Mouse (Mus musculus) midbrain, embryonic 16.5 days (tissue): ENCODE measurements around the gene BC049352. TPM values are rescaled to one million over a fixed set of nuclear protein-coding genes. Genes with fewer than 3 reads are reported as not detected.

Experiments
- ATAC-seq: fragments of 200-750 bp; cut with Nextera tagmentation; 2 replicates; pipeline ENCODE4 v1.8.0; 2017; ENCODE audit warnings: moderate TSS enrichment
- H3K27ac ChIP-seq: fragments of 300-500 bp; sonication (generic); 2 replicates; pipeline ENCODE4 v1.5.1; 2014; ENCODE audit warnings: mild to moderate bottlenecking, low read length, mixed read lengths
- H3K27me3 ChIP-seq: fragments of 300-500 bp; sonication (generic); 2 replicates; pipeline ENCODE4 v1.6.1; 2014; ENCODE audit warnings: low read depth, low read length, mixed read lengths; ENCODE audit not compliant: control insufficient read depth, insufficient read depth
- H3K36me3 ChIP-seq: fragments of 300-500 bp; sonication (generic); 2 replicates; pipeline ENCODE4 v1.6.1; 2014; ENCODE audit warnings: mild to moderate bottlenecking, low read length, moderate library complexity, mixed read lengths; ENCODE audit not compliant: control insufficient read depth, insufficient read depth
- H3K4me1 ChIP-seq: fragments of 300-500 bp; sonication (generic); 2 replicates; pipeline ENCODE4 v1.6.1; 2014; ENCODE audit warnings: mild to moderate bottlenecking, low read length, mixed read lengths; ENCODE audit not compliant: control insufficient read depth, insufficient read depth
- H3K4me2 ChIP-seq: fragments of 300-500 bp; sonication (generic); 2 replicates; pipeline ENCODE4 v1.6.1; 2014; ENCODE audit warnings: mild to moderate bottlenecking, low read length, mixed read lengths
- H3K4me3 ChIP-seq: fragments of 300-500 bp; sonication (generic); 2 replicates; pipeline ENCODE4 v1.5.1; 2014; ENCODE audit warnings: low read depth, mild to moderate bottlenecking, low read length, moderate library complexity, mixed read lengths
- H3K9ac ChIP-seq: fragments of 300-500 bp; sonication (generic); 2 replicates; pipeline ENCODE4 v1.6.1; 2014; ENCODE audit warnings: low read depth, low read length, mixed read lengths
- H3K9me3 ChIP-seq: fragments of 300-500 bp; sonication (generic); replicated peaks from 2 replicates; pipeline ENCODE4 v1.6.1; 2014; ENCODE audit warnings: mild to moderate bottlenecking, low read length, mixed read lengths; ENCODE audit not compliant: control insufficient read depth, poor library complexity, severe bottlenecking
- WGBS: fragments of 180-500 bp; shearing (Covaris S2); extraction: QIAGEN DNeasy Blood & Tissue Kit; methylation state at CpG from one replicate; pipeline ENCODE4 v1.1.7; 2014; 5-methylcytosine and 5-hydroxymethylcytosine counted together
- polyA plus RNA-seq: library from polyadenylated mRNA; unstranded; fragments of >200 nt; fragmentation: Nextera tagmentation; extraction: Ambion mirVana; gene quantifications from 2 replicates; pipeline ENCODE4 v1.2.1, GENCODE M21; 2015

Gene BC049352
- 0.12 and 0.18 TPM in 2 replicates for polyA plus RNA-seq

GRCm38 (mm10) chr9:45181770-45182169, at the start of gene BC049352:
Gene BC049352 (plus strand): TSS chr9:45182007.
- no peak within 1 kb of the TSS for H3K27ac ChIP-seq
- WGBS: 37% methylated on average over 2 of the region's 2 CpGs
- no peaks in the 10 kb centered on the region for H3K36me3 ChIP-seq
- H3K9ac ChIP-seq: no peak within 1 kb of the TSS
- no peak within 1 kb of the TSS for H3K4me3 ChIP-seq
- no peak within 1 kb of the TSS for H3K4me2 ChIP-seq
- no peaks in the 10 kb centered on the region for H3K27me3 ChIP-seq
- H3K4me1 ChIP-seq: no peaks in the 10 kb centered on the region; the same call in 1 of the 2 replicates
- H3K9me3 ChIP-seq: no peaks in the 10 kb centered on the region
- ATAC-seq: no peak

DNA sequence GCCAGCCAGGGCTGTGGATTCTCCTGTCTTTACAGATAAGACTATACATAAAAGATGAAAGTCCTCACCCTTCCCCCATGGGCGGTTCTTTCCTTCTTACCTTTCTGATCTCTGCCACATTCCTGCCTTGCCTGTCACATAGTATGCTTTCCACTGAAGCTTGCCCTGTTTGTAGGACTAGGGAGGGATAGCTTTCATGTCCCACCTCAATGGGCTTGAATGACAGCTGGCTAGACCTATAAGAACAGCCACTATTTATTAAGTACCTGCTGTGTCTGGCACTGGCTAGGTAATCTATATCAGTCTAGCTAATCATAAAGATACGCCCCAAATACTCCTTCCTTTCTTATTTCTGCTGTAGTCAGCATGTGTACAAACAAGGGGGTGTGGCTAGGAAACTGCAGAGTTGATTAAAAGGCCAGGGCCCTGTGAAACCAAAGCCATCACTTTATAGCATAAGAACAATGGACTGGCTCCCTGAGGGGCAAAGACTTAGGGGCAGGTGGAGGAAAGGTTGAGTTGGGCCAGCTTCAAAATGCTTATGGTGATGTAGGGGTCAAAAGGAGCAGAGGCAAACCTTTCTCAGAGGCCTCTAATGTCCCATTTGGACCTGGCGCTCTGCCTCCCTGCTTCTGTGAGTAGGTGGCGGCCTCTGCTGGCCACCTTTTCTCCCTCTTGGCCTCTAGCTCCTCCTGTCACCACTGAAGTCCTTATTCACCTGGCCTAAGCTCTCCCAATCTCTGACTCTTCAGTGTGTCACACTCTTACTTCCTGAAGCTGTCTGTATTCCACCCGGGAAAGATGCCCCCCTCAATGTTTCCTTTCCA, 48.1 kb upstream of the BC049352 start:
- ATAC-seq: no peak
- no peak overlapping the region for H3K9ac ChIP-seq
- no peaks in the 10 kb centered on the region for H3K36me3 ChIP-seq
- 36% methylated on average over 5 of the region's 5 CpGs for WGBS
- H3K9me3 ChIP-seq: no peaks in the 10 kb centered on the region
- no peak overlapping the region for H3K4me2 ChIP-seq
- H3K27ac ChIP-seq: no peak overlapping the region
- H3K27me3 ChIP-seq: peaks cover 39% of the 10 kb centered on the region
- H3K4me1 ChIP-seq: peaks cover 10% of the 10 kb centered on the region
- no peak overlapping the region for H3K4me3 ChIP-seq

DNA sequence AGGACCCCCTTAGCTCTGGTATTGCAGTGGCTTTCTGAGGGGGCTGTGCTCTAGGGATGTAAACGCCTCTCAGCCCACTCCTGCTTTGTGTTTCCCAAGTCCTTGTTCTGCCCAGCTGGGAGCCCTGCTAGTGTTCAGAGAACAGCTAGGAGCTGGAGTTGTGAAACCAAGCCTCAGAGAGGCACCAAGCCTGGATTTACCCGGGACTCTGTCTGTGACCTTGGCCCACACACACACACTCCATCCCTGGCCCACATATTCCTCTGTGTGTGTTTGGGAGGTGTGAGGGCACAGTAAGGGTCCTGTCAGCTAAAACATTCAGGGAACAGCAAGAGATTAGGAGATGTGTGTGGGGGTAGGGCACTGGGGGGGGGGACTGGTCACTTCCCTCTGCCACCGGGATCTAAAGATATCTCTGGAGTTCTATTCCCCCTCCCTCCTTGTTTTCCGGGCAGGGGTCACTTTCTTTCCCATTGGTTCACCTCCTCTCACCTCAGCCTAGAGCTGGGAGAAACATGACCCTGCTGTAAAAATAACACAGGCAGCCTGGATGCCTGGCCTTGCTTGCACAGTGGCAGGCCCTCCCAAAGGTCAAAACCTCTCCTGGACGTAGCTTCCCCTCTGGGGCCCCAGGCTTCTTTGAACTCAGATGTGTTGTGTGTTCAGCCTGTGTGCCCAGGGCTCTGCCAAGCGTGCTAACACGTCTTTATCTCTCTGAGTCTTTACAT, 45.2 kb upstream of the BC049352 start:
- ATAC-seq: no peak
- whole genome bisulfite sequencing: 8% methylated on average over 7 of the region's 7 CpGs
- H3K27ac ChIP-seq: no peak overlapping the region
- no peak overlapping the region for H3K9ac ChIP-seq
- no peaks in the 10 kb centered on the region for H3K9me3 ChIP-seq
- no peaks in the 10 kb centered on the region for H3K36me3 ChIP-seq
- peaks cover 55% of the 10 kb centered on the region for H3K27me3 ChIP-seq
- H3K4me2 ChIP-seq: no peak overlapping the region
- peaks cover 12% of the 10 kb centered on the region for H3K4me1 ChIP-seq
- no peak overlapping the region for H3K4me3 ChIP-seq

DNA sequence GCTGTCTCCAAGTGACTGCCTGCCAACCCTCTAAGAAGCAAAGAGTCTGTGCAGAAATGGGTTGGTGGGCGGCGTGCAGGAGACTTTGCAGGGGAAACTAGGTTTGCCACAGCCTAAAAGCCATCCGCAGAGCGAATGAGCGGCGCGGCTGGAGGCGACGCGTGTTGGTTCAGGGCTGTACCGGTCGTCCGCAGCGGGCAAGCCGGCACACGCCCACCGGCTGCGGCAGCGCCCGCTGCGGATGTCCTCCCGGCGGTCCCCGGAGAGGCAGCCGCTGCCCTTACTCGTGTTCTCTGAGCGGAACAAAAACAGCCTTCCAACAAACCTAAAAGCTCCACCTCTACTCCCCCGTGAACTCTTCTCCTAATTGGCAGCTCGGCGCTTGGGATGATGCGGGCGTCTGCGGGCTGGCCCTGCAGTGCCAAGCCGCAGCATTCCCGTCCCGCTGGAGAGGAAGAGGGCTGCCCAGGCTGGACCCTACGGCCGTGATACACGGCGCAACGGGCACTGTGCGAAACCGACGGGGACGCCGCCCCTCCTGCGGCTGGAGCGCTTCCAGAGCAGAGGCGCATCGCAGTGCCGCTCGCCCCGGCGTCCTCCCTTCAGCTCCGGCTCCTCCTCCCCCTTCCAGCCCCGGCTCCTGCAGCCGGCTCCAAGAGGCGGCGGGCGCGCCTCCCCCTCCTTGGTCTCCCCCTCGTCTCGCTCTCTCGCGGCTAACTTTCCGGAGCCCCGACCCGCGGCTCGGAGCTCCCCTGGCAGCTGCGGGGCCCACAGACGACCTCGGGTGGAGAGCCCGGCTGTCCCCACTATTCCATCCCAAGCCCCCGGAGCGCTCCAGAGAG, 43.4 kb upstream of the BC049352 start, which contains the start of gene Scn4b:
Scn4b (plus strand) TSS at position 205 of the 842 bp plus-strand sequence.
- peak within 1 kb of the TSS; percentile 57 for H3K9ac ChIP-seq
- H3K27ac ChIP-seq: no peak within 1 kb of the TSS
- no peaks in the 10 kb centered on the region for H3K36me3 ChIP-seq
- 1% methylated on average over 73 of the region's 76 CpGs for WGBS
- peak within 1 kb of the TSS; percentile 91 for H3K4me2 ChIP-seq
- H3K4me3 ChIP-seq: peak within 1 kb of the TSS; percentile 48
- peaks cover 12% of the 10 kb centered on the region for H3K4me1 ChIP-seq
- peak; percentile 70; the same call in 1 of the 2 replicates for ATAC-seq
- H3K27me3 ChIP-seq: peaks cover 62% of the 10 kb centered on the region
- H3K9me3 ChIP-seq: no peaks in the 10 kb centered on the region

DNA sequence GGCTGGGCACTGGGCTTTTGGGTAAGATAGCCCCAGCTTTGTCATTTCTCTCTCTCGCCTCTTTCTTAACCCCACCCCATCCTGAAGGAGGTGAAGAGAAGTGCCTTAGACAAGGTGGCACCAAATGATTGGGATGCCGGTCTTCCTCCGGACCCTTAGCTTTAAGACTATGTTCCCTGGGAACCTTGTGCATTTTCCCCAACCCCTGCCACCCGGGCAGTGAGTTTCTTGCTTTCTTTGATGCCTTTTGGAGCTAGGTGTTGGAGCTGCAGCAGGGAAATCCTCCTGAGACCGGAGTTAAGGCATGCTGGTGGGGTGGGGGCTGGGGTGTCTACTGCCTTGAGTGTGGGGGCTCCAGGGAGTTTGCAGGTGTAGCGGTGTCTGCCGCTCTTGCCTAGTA, 42.7 kb upstream of the BC049352 start:
- 9% methylated on average over 7 of the region's 7 CpGs for whole genome bisulfite sequencing
- H3K4me2 ChIP-seq: peak overlapping the region; percentile 91
- H3K9ac ChIP-seq: peak overlapping the region; percentile 57; the same call in 1 of the 2 replicates

DNA sequence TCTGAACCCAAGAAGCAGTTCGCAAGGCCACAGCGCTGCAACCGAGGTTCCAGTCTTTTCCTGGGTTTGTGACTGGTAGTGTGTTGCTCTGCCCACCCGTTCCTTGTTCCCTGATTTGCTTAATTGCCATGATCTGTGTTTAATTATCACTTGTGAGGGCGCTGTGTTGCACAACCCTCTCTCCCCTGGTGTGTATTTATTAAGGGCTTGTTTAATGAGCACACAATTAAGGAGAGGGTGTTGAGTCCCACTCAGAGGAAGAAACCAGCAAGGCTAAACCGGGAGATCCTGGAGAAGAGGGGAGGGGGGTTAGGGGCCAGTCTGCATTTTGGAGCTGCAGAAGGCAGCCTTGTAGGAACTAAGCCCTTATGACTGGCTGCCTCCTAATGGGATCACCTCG, 40.9 kb upstream of the BC049352 start:
- H3K4me1 ChIP-seq: peaks cover 14% of the 10 kb centered on the region
- no peak for ATAC-seq
- no peaks in the 10 kb centered on the region for H3K9me3 ChIP-seq
- no peak overlapping the region for H3K27ac ChIP-seq
- no peak overlapping the region for H3K4me2 ChIP-seq
- no peak overlapping the region for H3K9ac ChIP-seq
- H3K36me3 ChIP-seq: no peaks in the 10 kb centered on the region
- H3K27me3 ChIP-seq: peaks cover 64% of the 10 kb centered on the region
- WGBS: 58% methylated on average over 7 of the region's 7 CpGs
- H3K4me3 ChIP-seq: no peak overlapping the region

More for the DNA sequence above, 42.7 kb upstream of the BC049352 start:
- Histone ChIP-seq H3K9me3 (no peaks in the 10 kb centered on the region), H3K4me1 (peaks cover 12% of the 10 kb centered on the region), H3K36me3 (no peaks in the 10 kb centered on the region), H3K27ac (no peak overlapping the region), H3K4me3 (peak overlapping the region; percentile 48), H3K27me3 (peaks cover 66% of the 10 kb centered on the region)
- ATAC-seq: no peak

DNA sequence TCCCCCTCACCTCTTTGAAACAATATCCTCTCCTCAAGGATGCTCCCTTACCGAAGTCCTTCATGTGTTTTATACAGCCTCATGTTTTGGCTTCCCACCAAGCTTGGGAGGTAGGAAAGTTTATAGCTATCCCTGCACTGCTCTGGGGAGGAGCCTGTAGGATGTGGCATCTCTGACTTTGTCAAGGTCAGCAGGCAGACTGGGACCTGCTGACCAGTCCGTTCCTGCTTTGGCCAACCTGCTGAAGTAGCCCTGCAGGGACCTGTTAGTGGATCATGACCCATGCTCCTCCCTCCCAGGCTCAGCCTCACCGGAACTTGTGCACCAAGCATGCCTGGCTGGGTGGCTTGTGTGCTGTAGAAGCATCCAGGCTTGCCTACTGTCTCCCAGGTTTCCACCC, 39.1 kb upstream of the BC049352 start:
- 74% methylated on average over 3 of the region's 3 CpGs for WGBS
- Histone ChIP-seq H3K4me3 (no peak overlapping the region), H3K36me3 (no peaks in the 10 kb centered on the region), H3K27me3 (peaks cover 49% of the 10 kb centered on the region), H3K9ac (no peak overlapping the region), H3K4me2 (no peak overlapping the region), H3K27ac (no peak overlapping the region), H3K9me3 (no peaks in the 10 kb centered on the region), H3K4me1 (peaks cover 16% of the 10 kb centered on the region)
- no peak for ATAC-seq

DNA sequence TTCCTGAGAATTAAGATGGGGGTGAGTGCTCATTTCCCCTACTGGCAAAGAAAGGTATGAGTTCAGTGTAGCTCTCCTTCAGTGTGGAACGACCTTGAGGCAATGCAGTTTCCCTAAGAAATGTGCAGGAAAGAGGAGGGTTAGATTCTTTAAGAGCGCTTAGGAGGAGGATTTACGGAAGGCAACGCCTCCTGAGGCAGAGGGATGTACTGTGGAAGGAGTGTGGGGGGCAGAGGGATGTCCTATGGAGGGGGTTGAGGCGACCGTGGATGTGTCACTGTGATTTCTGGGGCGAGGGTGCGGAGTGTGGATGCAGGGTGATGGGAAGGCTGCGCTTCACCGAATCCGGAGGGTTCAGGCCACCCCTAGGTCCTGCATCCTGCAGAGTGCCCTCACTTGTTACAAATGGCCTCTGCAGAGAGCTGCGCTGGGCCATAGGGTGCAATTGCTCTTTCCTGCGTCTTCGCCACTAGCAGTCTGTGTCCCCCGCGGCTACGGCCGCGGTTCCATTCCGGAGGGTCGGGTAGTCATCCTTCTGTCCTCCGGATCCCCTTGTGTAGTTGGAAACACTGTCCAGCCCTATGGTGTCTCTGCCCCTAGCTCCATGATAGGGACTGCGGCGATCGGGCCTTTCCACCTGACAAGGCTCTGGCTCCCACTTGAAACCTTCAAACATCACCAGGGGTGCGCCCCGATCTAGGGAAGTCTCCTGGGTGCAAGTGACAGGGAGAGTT, 36.1 kb upstream of the BC049352 start:
- ATAC-seq: peak; percentile 45; the same call in 1 of the 2 replicates

More for the DNA sequence above, 36.1 kb upstream of the BC049352 start:
- Histone ChIP-seq H3K4me3 (peak overlapping the region; percentile 38), H3K36me3 (no peaks in the 10 kb centered on the region), H3K27me3 (peaks cover 30% of the 10 kb centered on the region), H3K27ac (no peak overlapping the region), H3K4me1 (peaks cover 4% of the 10 kb centered on the region; the same call in 1 of the 2 replicates), H3K9me3 (no peaks in the 10 kb centered on the region), H3K4me2 (peak overlapping the region; percentile 74), H3K9ac (peak overlapping the region; percentile 50)
- 3% methylated on average over 27 of the region's 27 CpGs for WGBS
